In genomic region chr1:151427888-151428262, GRCm38 (mm10) we compare ENCODE assay signal across 8 mouse cellular contexts. TPM values are rescaled to one million over a fixed set of nuclear protein-coding genes. Genes with fewer than 3 reads are reported as not detected.
DNase-seq lines count a peak whose midpoint lies in the region; ATAC-seq and TF ChIP-seq lines count a peak whose summit lies in the region.

No protein-coding gene starts in this region.

- under 1% methylated on average over 26 of the region's 26 CpGs for WGBS in heart, embryonic 12.5 days
- WGBS in forebrain, embryonic 16.5 days = under 1% methylated on average over 26 of the region's 26 CpGs

- H3K4me2 ChIP-seq in heart, embryonic 12.5 days = peak overlapping the region; percentile 80
- peak overlapping the region; percentile 71 for H3K4me2 ChIP-seq in forebrain, embryonic 16.5 days (ENCODE audit: low read length)

- DNase-seq in heart, postnatal 4 days = no peak
- peak; percentile 51 for DNase-seq in G1E (ENCODE audit: low spot score)
- no peak for DNase-seq in spleen, postnatal 14 days (ENCODE audit: low spot score in 2 of 2)
- no peak for DNase-seq in layer of hippocampus, adult 9-10 months (ENCODE audit: low spot score)
- no peak for DNase-seq in gastrocnemius, adult 8-10 months (ENCODE audit: low spot score in 2 of 2)

- H3K36me3 ChIP-seq in heart, embryonic 12.5 days = peaks cover 3% of the 10 kb centered on the region; the same call in 1 of the 2 replicates
- H3K36me3 ChIP-seq in G1E (replicated peaks) = peaks cover 24% of the 10 kb centered on the region
- no peaks in the 10 kb centered on the region for H3K36me3 ChIP-seq in forebrain, embryonic 16.5 days (ENCODE audit: control insufficient read depth, insufficient read depth)

- no peaks in the 10 kb centered on the region for H3K9me3 ChIP-seq in heart, embryonic 12.5 days (replicated peaks)
- H3K9me3 ChIP-seq in G1E (replicated peaks) = no peaks in the 10 kb centered on the region
- no peaks in the 10 kb centered on the region for H3K9me3 ChIP-seq in forebrain, embryonic 16.5 days (ENCODE audit: control insufficient read depth, low read length)

- no peaks in the 10 kb centered on the region for H3K27me3 ChIP-seq in heart, embryonic 12.5 days (replicated peaks)
- H3K27me3 ChIP-seq in G1E (ENCODE audit: insufficient read depth, low read length) = no peaks in the 10 kb centered on the region
- H3K27me3 ChIP-seq in forebrain, embryonic 16.5 days (replicated peaks; ENCODE audit: control insufficient read depth, insufficient read depth, low read length) = no peaks in the 10 kb centered on the region

- TF ChIP-seq CTCF in G1E (IDR thresholded peaks at IDR 0.05; ENCODE audit: low read depth, low read length) = no peak

- H3K4me3 ChIP-seq in heart, embryonic 12.5 days = peak overlapping the region; percentile 91
- peak overlapping the region; percentile 87 for H3K4me3 ChIP-seq in G1E (ENCODE audit: low read depth, low read length)
- peak overlapping the region; percentile 99 for H3K4me3 ChIP-seq in forebrain, embryonic 16.5 days (replicated peaks; ENCODE audit: low read length)

- peak; percentile 62 for ATAC-seq in heart, embryonic 12.5 days (ENCODE audit: insufficient number of reproducible peaks, low FRiP score)
- no peak for ATAC-seq in G1E (ENCODE audit: extremely low read depth, insufficient number of reproducible peaks, low FRiP score, poor library complexity, severe bottlenecking)
- peak; percentile 44 for ATAC-seq in forebrain, embryonic 16.5 days
- peak; percentile 20 for ATAC-seq in megakaryocyte progenitor cell, adult 5-6 weeks (replicated peaks; ENCODE audit: poor library complexity)

- peaks cover 12% of the 10 kb centered on the region for H3K4me1 ChIP-seq in heart, embryonic 12.5 days (replicated peaks)
- peaks cover 23% of the 10 kb centered on the region for H3K4me1 ChIP-seq in G1E (ENCODE audit: insufficient read depth, low read depth, low read length)
- peaks cover 12% of the 10 kb centered on the region for H3K4me1 ChIP-seq in forebrain, embryonic 16.5 days (replicated peaks; ENCODE audit: control insufficient read depth, insufficient read depth, low read length)

- peak overlapping the region; percentile 72 for H3K27ac ChIP-seq in heart, embryonic 12.5 days (ENCODE audit: poor library complexity, severe bottlenecking)
- H3K27ac ChIP-seq in forebrain, embryonic 16.5 days (ENCODE audit: low read length) = peak overlapping the region; percentile 39; the same call in 1 of the 2 replicates

- H3K9ac ChIP-seq in heart, embryonic 12.5 days = peak overlapping the region; percentile 85
- H3K9ac ChIP-seq in forebrain, embryonic 16.5 days (replicated peaks; ENCODE audit: low read depth, low read length) = peak overlapping the region; percentile 76

RNA-seq across cellular contexts. Expression of gene Swt1, which starts 0.4 kb away (rescaled TPM):
- 25.7 and 26.4 TPM in 2 replicates for polyA plus RNA-seq in heart, embryonic 12.5 days (2016; fragmentation: Nextera tagmentation; extraction: Ambion mirVana)
- 1 to 10 TPM; 7.0 to 8.7 TPM for total RNA-seq in heart, postnatal 4 days (2021)
- 118 and 152 TPM in 2 replicates for total RNA-seq in G1E (2014; fragmentation: Nextera tagmentation)
- 58.9 and 70.8 TPM in 2 replicates for total RNA-seq in G1E (2017)
- polyA plus RNA-seq in G1E (2012) = 0.76 and 1.3 TPM in 2 replicates
- polyA plus RNA-seq in forebrain, embryonic 16.5 days (2015; fragmentation: Nextera tagmentation; extraction: Ambion mirVana) = 17.7 and 21.0 TPM in 2 replicates
- 29.1 and 37.6 TPM in 2 replicates for total RNA-seq in megakaryocyte progenitor cell, adult 5-6 weeks (2015)
- 20.6 and 24.5 TPM in 2 replicates for total RNA-seq in megakaryocyte progenitor cell, adult 5-6 weeks (2017)
- total RNA-seq in gastrocnemius, adult 8-10 months (2022) = 1 to 10 TPM; 5.3 to 8.9 (median 6.3) TPM

RNA-seq across cellular contexts. Expression of gene Trmt1l, which starts 0.5 kb away (rescaled TPM):
- polyA plus RNA-seq in heart, embryonic 12.5 days (2016; fragmentation: Nextera tagmentation; extraction: Ambion mirVana) = 43.7 and 48.2 TPM in 2 replicates
- 10 to 100 TPM; 10.7 to 10.8 TPM for total RNA-seq in heart, postnatal 4 days (2021)
- total RNA-seq in G1E (2014; fragmentation: Nextera tagmentation) (132 and 147 TPM in 2 replicates), G1E (2017) (62.4 and 69.9 TPM in 2 replicates)
- polyA plus RNA-seq in G1E (2012) = 21.2 and 23.5 TPM in 2 replicates
- 50.5 and 52.3 TPM in 2 replicates for polyA plus RNA-seq in forebrain, embryonic 16.5 days (2015; fragmentation: Nextera tagmentation; extraction: Ambion mirVana)
- total RNA-seq in megakaryocyte progenitor cell, adult 5-6 weeks (2015) = 38.4 and 51.5 TPM in 2 replicates
- 25.7 and 26.2 TPM in 2 replicates for total RNA-seq in megakaryocyte progenitor cell, adult 5-6 weeks (2017)
- total RNA-seq in gastrocnemius, adult 8-10 months (2022) = 10 to 100 TPM; 11.7 to 15.5 (median 13.7) TPM
